Mouse (Mus musculus) embryonic facial prominence, embryonic 15.5 days (tissue): ENCODE results near the gene Capzb. TPM values are rescaled to one million over a fixed set of nuclear protein-coding genes. Genes with fewer than 3 reads are reported as not detected.

Source experiments
- ATAC-seq: fragments of 200-750 bp; cut with Nextera tagmentation; 2 replicates; pipeline ENCODE4 v1.8.0; 2017; ENCODE audit warnings: low read depth, moderate TSS enrichment; ENCODE audit not compliant: insufficient number of reproducible peaks, low FRiP score, low TSS enrichment
- H3K27ac ChIP-seq: fragments of 300-500 bp; sonication (generic); replicated peaks from 2 replicates; pipeline ENCODE4 v1.5.1; 2015; ENCODE audit warnings: mild to moderate bottlenecking, inconsistent platforms
- H3K27me3 ChIP-seq: fragments of 300-500 bp; sonication (generic); 2 replicates; pipeline ENCODE4 v1.6.1; 2015; ENCODE audit warnings: inconsistent platforms
- H3K36me3 ChIP-seq: fragments of 300-500 bp; sonication (generic); 2 replicates; pipeline ENCODE4 v1.6.1; 2015; ENCODE audit warnings: mild to moderate bottlenecking, inconsistent platforms
- H3K4me1 ChIP-seq: fragments of 300-500 bp; sonication (generic); 2 replicates; pipeline ENCODE4 v1.6.1; 2015; ENCODE audit warnings: inconsistent platforms
- H3K4me2 ChIP-seq: fragments of 300-500 bp; sonication (generic); replicated peaks from 2 replicates; pipeline ENCODE4 v1.6.1; 2015; ENCODE audit warnings: mild to moderate bottlenecking, inconsistent platforms
- H3K4me3 ChIP-seq: fragments of 300-500 bp; sonication (generic); replicated peaks from 2 replicates; pipeline ENCODE4 v1.5.1; 2015; ENCODE audit warnings: mild to moderate bottlenecking, inconsistent platforms
- H3K9ac ChIP-seq: fragments of 300-500 bp; sonication (generic); 2 replicates; pipeline ENCODE4 v1.6.1; 2015; ENCODE audit warnings: inconsistent platforms
- H3K9me3 ChIP-seq: fragments of 300-500 bp; sonication (generic); replicated peaks from 2 replicates; pipeline ENCODE4 v1.6.1; 2016; ENCODE audit warnings: inconsistent platforms
- WGBS: fragments of 180-500 bp; shearing (Covaris S2); methylation state at CpG from one replicate; pipeline ENCODE4 v1.1.7; 2015; 5-methylcytosine and 5-hydroxymethylcytosine counted together
- polyA plus RNA-seq: library from polyadenylated mRNA; unstranded; fragments of >200 nt; fragmentation: Nextera tagmentation; extraction: Ambion mirVana; gene quantifications from 2 replicates; pipeline ENCODE4 v1.2.1, GENCODE M21; 2015

Gene Capzb
- polyA plus RNA-seq, 1 experiment from 2014 or later: 397 TPM

DNA sequence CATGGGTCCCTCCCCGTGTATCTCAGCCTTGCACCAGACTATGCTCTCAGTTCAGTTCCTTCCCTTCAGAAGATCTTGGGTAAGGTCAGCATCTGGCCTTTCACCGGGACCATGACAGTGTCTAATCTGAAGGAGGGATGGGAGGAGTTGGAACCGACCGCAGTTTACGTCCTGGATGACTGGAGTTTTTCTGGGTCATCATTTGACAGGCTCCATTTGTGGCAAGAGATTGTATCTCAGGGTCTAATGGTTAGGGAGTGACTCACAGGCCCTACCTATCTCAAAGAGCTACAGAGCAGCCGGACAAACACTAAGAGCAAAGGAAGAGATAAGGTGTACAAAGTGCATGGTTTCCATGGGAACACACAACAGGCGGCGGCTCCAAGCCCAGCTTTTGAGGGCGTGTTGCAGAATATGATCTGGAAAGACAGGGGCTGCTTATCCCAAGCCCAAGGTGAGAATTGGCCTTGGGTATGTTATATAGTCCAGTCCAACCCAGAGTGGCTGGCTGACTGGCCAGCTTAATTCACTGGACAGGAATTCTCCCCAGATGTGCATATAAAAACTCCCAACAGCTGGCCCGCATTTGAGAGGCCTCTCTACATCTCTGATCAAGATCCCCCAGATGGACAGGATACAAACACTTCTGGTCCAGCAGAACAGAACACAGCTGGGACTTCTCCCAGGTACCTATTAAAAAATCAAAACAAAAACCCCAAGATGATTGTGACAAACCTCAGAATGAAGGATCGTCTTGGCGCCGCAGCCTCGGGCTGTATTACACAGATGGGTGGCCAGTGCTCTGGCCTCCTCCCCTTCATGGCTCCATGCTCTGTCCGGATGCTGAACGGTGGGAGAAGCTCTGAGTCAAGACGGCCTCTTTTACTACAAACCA lies 12.7 kb upstream of the Capzb start:
- Histone ChIP-seq H3K9me3 (no peaks in the 10 kb centered on the region), H3K36me3 (no peaks in the 10 kb centered on the region), H3K4me3 (no peak overlapping the region), H3K27ac (no peak overlapping the region), H3K4me2 (no peak overlapping the region), H3K4me1 (peaks cover 13% of the 10 kb centered on the region), H3K27me3 (no peaks in the 10 kb centered on the region), H3K9ac (no peak overlapping the region)
- peak; percentile 17; the same call in 1 of the 2 replicates for ATAC-seq
- 64% methylated on average over 17 of the region's 17 CpGs for WGBS

DNA sequence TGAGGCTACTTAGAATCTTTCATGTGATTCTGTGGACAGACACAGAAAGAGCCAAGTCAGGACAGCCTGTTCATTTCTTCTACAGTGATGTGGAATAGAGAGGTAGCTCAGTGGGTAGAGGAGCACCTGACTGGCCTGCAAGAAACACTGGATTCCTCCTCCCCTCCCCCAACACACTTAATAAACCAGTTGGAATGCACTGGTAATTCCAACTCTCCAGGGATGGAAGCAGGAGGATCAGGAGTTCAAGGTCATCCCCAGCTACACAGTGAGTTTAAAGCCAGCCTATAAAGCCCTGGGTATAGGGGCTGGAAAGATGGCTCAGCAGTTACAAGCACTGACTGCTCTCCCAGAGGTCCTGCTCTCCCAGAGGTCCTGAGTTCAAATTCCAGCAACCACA lies 10.2 kb upstream of the Capzb start:
- ATAC-seq: no peak
- Histone ChIP-seq H3K9me3 (no peaks in the 10 kb centered on the region), H3K27me3 (no peaks in the 10 kb centered on the region), H3K27ac (no peak overlapping the region), H3K4me1 (no peaks in the 10 kb centered on the region), H3K9ac (no peak overlapping the region), H3K36me3 (no peaks in the 10 kb centered on the region), H3K4me3 (no peak overlapping the region), H3K4me2 (no peak overlapping the region)

DNA sequence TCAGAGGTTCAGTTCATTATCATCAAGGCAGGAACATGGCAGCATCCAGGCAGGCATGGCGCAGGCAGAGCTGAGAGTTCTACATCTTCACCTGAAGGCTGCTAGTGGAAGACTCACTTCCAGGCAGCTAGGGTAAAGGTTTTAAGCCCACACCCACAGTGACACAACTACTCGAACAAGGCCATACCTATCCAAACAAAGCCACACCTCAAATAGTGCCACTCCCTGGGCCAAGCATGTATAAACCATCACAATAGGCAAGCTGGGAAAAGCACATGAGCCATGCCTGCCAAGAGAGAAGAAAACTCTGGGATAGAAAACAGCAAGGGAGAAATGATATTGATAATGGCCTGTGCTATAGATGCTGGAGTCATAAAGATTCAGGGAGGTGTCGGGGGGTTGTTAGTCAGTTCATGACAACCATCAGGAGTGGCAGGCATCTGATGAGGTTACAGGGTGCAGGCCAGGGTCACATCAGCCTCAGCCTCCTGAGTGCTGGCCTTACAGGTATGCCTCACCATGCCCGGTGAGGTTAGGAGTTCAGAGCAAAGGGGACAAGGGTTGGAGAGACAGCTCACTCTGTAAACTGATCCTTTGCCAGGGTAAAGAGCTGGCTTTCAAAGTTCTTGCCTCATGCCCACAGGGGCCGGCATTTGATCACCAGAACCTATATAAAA lies 6.8 kb upstream of the Capzb start:
- WGBS: 90% methylated on average over 5 of the region's 5 CpGs
- no peak for ATAC-seq

DNA sequence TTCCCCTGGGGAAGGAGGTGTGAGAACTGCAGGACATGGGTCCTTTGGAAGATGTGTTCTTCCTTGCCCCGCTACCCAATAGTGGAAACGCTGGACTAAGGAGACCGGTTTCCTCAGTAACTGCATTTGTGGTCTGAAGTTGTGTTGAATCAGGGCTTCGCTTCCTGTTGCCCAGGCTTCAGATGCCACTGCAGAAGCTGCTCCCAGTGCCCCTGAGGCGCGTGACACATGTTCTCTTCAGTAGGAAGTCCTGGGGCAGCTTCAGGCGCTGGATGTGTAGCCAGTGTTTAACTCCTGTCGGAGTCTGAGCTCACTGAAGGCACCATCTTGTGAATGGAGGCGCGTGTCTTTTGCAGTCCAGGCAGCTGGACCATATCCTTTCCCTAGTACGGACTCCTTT lies 4.8 kb upstream of the Capzb start:
- H3K27me3 ChIP-seq: no peaks in the 10 kb centered on the region
- no peak overlapping the region for H3K4me2 ChIP-seq
- H3K9ac ChIP-seq: no peak overlapping the region
- WGBS: 74% methylated on average over 11 of the region's 11 CpGs
- H3K4me1 ChIP-seq: peaks cover 12% of the 10 kb centered on the region
- no peaks in the 10 kb centered on the region for H3K9me3 ChIP-seq
- no peaks in the 10 kb centered on the region for H3K36me3 ChIP-seq
- no peak overlapping the region for H3K27ac ChIP-seq
- no peak overlapping the region for H3K4me3 ChIP-seq
- no peak for ATAC-seq

More for the DNA sequence above, 6.8 kb upstream of the Capzb start:
- Histone ChIP-seq H3K27me3 (no peaks in the 10 kb centered on the region), H3K4me1 (peaks cover under 1% of the 10 kb centered on the region; the same call in 1 of the 2 replicates), H3K4me3 (no peak overlapping the region), H3K9ac (no peak overlapping the region), H3K9me3 (no peaks in the 10 kb centered on the region), H3K27ac (no peak overlapping the region), H3K36me3 (no peaks in the 10 kb centered on the region), H3K4me2 (no peak overlapping the region)

DNA sequence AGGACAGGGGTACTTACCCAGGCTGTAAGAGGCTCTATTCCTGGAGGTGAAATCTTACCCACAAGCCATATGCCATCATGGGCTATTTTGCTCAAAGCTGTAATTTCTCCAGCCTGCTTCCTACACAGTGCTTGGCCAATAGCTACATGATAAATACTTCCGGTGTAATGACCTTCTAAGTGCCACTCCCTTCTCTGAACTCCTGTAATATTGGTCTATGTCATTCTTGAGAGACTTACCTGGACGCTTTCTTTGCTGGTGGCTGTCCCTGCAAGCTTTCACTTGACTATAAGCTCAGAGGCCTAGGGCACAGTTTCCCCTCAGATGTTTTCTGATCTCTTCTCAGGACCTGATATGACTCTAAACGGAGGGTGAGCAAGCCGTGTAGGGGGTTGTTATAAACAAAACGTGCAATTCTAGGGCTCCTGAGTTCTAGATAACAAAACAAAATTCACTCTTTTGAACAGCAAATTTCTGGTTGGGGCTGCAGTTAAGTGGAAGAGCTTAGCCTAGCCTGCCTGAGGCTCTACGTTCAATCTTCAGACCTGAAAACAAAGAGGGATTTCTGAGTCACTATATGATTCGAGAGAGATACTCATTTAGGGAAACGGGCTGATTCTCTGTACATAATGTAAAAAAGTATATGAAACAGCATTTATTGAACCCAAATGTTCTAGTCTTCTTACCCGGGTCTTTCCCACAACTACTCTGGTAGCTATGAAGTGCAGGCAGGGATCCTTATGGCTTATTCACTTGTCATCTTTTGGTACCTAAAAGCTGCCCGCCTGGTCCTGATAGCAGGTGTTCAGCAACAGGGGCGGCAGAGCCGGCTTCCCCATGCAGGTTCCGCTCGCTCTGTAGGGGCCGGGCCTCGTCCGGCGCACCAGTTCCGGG lies 847 bp upstream of the Capzb start:
- no peaks in the 10 kb centered on the region for H3K9me3 ChIP-seq
- peak overlapping the region; percentile 50 for H3K9ac ChIP-seq
- H3K4me3 ChIP-seq: peak overlapping the region; percentile 95
- no peaks in the 10 kb centered on the region for H3K36me3 ChIP-seq
- H3K27ac ChIP-seq: peak overlapping the region; percentile 94
- 12% methylated on average over 19 of the region's 19 CpGs for WGBS
- ATAC-seq: peak; percentile 80
- peak overlapping the region; percentile 67 for H3K4me2 ChIP-seq
- no peaks in the 10 kb centered on the region for H3K27me3 ChIP-seq
- peaks cover 46% of the 10 kb centered on the region for H3K4me1 ChIP-seq

DNA sequence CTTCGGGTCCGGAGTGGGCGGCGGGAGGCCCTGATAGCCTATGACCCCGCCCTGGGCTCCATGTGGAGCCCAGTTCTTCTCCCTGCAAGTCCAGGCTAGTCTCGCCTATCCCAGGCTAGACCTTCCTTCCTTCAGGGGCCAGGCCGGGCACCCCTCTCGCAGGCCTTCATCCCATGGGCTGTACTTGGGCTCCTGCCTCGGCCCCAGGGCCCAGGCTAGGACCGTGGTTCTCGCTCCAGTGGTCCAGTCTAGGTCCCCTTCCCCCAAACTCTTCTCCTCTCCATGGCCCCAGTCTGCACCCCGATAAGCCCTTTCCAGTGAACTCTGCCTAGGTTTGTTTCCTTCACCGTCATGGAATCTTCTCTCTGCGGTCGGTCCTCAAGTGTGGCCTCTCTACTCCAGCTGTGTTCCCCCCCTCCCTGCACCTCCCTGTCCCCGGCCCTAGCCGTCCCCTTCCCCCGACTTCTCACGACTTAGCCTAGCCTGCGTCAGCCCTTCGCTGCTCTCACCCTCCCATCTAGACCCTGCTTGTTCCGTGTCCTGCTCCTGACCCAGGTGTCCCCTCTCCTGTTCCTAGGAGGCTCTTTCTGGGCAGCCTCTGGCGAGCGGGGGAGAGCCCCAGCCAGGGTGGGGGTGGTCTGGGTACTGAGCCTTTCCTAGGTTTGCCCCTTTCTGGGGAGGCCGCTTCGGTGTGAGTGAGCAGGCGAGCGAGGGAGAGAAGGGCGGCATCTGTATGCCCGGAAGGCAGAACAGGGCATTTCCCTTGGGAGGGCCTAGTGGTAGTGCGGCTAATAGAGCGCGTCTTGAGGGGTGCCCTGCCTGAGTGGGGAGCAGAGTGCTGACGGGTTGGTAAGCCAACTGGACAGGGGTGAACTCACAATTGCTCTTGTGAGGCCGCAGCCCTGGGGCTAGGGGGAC lies 736 bp downstream of the Capzb start:
- Histone ChIP-seq H3K4me2 (peak overlapping the region; percentile 92), H3K4me3 (peak overlapping the region; percentile 95), H3K9me3 (no peaks in the 10 kb centered on the region), H3K36me3 (no peaks in the 10 kb centered on the region), H3K27ac (peak overlapping the region; percentile 86), H3K4me1 (peaks cover 62% of the 10 kb centered on the region), H3K27me3 (no peaks in the 10 kb centered on the region), H3K9ac (peak overlapping the region; percentile 87)
- WGBS: 2% methylated on average over 35 of the region's 35 CpGs
- no peak; the same call in 1 of the 2 replicates for ATAC-seq

DNA sequence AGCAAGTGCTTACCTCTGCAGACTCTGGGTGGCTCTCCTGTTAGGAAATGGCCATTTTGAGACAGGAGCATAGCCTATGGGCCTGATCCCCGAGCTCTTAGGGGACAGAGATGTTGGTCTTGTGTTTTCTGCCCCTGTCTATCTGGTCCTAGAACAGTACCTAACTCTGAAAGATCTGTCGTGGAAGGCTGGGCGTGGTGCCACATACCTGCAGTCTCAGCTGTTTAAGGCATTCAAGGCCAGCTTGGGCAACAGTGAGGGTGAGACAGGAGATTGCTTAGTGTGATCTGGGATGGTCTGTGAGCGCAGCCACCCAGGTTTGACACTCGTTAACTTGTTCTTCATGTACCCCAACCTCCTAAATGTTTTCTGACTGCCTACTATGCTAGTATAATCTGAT lies 2.4 kb downstream of the Capzb start:
- Histone ChIP-seq H3K27me3 (no peaks in the 10 kb centered on the region), H3K9ac (no peak overlapping the region), H3K9me3 (no peaks in the 10 kb centered on the region), H3K4me2 (no peak overlapping the region), H3K4me3 (peak overlapping the region; percentile 95; the same call in 1 of the 2 replicates), H3K27ac (no peak overlapping the region), H3K4me1 (peaks cover 64% of the 10 kb centered on the region), H3K36me3 (peaks cover 4% of the 10 kb centered on the region)
- 65% methylated on average over 5 of the region's 5 CpGs for WGBS
- ATAC-seq: no peak

DNA sequence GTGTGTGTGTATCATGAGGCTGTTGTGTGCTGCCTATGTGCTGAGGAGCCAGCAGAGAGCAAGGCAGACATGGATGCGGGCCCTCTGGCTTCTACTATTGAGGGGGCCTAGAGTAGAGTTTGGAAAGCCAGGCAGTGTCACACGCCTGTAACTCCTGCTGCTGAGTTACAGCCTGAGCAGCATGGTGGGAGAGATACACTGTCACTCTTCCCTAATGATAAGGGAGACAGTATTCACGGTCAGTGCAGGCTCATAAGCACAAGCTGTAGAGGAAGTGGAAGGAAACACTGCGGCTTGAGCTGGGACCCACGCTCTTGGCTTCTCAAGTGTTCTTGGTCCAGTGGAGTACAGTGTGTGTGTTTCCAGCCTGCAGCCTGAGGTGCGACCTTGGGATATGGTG lies 3.8 kb downstream of the Capzb start:
- Histone ChIP-seq H3K9ac (no peak overlapping the region), H3K4me1 (peaks cover 58% of the 10 kb centered on the region), H3K27ac (no peak overlapping the region), H3K4me3 (no peak overlapping the region), H3K27me3 (no peaks in the 10 kb centered on the region), H3K4me2 (no peak overlapping the region), H3K36me3 (peaks cover 8% of the 10 kb centered on the region), H3K9me3 (no peaks in the 10 kb centered on the region)
- 78% methylated on average over 6 of the region's 6 CpGs for WGBS
- no peak for ATAC-seq

DNA sequence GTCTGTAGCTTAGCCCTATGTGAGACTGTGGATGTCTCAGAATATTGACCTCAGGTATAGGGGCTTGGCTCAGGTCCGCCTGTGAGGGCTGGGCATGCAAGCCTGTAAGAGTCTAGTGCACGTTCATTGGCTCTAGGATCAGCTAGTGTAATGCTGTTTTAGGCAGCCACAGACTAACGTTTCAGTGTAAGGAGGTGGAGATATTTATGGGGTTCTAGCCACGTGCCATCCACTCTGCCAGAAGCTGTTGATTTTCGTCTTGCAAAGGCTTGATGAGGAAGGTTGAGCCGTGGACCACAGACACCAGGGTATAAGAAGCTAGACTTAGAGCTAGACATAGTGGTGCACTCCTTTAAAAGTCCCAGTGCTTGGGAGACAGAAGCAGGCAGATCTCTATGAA lies 4.2 kb downstream of the Capzb start:
- 0 out of 2 replicates have a peak overlapping the region, but pooled peaks have one; percentile 17 for H3K27ac ChIP-seq
- WGBS: 67% methylated on average over 6 of the region's 6 CpGs
- H3K4me2 ChIP-seq: no peak overlapping the region
- no peak for ATAC-seq
- H3K4me3 ChIP-seq: no peak overlapping the region
- H3K36me3 ChIP-seq: peaks cover 8% of the 10 kb centered on the region
- H3K27me3 ChIP-seq: no peaks in the 10 kb centered on the region
- peaks cover 54% of the 10 kb centered on the region for H3K4me1 ChIP-seq
- no peak overlapping the region for H3K9ac ChIP-seq
- no peaks in the 10 kb centered on the region for H3K9me3 ChIP-seq

DNA sequence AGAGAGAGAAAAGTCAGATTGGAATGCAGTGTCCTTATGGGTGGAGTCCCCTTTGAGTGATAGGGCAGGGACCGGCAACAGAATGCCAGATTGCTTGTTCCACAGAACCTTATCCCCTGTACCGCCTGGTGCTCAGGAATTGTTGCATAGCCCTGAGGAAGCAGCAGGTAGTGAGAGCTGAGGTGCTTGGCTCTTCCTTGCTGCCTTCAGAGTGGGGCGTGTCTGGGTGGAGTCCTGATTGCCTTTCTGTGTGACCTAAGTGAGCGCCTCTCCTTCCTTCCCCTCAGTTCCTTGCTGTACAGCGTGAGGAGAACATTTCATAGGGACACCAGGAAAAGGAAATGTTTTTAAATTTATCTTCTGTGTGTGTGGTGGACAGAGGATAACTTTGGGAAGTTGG lies 4.8 kb downstream of the Capzb start:
- no peak overlapping the region for H3K4me2 ChIP-seq
- H3K9me3 ChIP-seq: no peaks in the 10 kb centered on the region
- H3K4me3 ChIP-seq: no peak overlapping the region
- 66% methylated on average over 5 of the region's 5 CpGs for WGBS
- peaks cover 57% of the 10 kb centered on the region for H3K4me1 ChIP-seq
- peaks cover 8% of the 10 kb centered on the region for H3K36me3 ChIP-seq
- no peak for ATAC-seq
- 0 out of 2 replicates have a peak overlapping the region, but pooled peaks have one; percentile 17 for H3K27ac ChIP-seq
- H3K9ac ChIP-seq: no peak overlapping the region
- H3K27me3 ChIP-seq: no peaks in the 10 kb centered on the region
